Mouse (Mus musculus) testis, adult 2 months (tissue): ENCODE measurements around the gene BB287469.
"Not testable (repeated sequence)": the region's sequence is repeated elsewhere in the genome, so short reads cannot be mapped to it uniquely, and the experiment has no call there.

ENCODE experiments used
- CTCF ChIP-seq: fragments of 200-500 bp; IDR thresholded peaks from 2 replicates; pipeline ENCODE4 v1.5.1; 2012; ENCODE audit warnings: low read depth, mild to moderate bottlenecking, inconsistent platforms, low read length, moderate library complexity; ENCODE audit not compliant: control insufficient read depth, insufficient read depth, insufficient replicate concordance
- POLR2A ChIP-seq: fragments of 200-500 bp; IDR thresholded peaks from 2 replicates; pipeline ENCODE4 v1.6.1; 2012; ENCODE audit warnings: low read depth, mild to moderate bottlenecking, inconsistent platforms, low read length, moderate library complexity; ENCODE audit not compliant: control insufficient read depth

DNA sequence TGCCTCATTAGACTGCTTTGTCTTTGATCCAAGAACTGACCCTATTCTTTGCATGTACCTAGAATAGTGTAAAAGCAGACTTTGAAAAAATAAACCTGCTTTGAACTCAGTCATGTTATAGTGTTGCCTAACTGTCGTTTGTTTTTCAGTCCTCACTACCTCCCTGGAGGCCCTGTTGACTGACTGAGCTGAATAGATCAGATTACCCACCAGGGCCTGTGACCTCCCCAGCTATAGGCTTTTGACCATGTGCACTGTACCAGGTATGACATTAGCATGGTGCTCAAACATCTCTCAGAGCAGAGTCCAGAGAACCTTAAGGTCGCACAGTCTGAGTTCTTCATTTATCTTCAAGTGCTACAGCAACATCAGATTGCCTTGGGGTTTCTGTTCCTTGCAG, 34.3 kb downstream of the BB287469 start:
- not testable (repeated sequence) for TF ChIP-seq CTCF, POLR2A
